Mouse (Mus musculus): ENCODE data around the gene Bsn. TPM values are rescaled to one million over a fixed set of nuclear protein-coding genes. Genes with fewer than 3 reads are reported as not detected.

The Bsn gene
- total RNA-seq, 2 experiments from 2014 or later, result 269 to 307 TPM

GRCm38 (mm10) chr9:108071801-108072200 is 118.4 kb downstream of the Bsn start:
- intact Hi-C loops (cut with DNase I), result no loop called here
- no peak for DNase-seq (ENCODE audit: low spot score in 2 of 2)

GRCm38 (mm10) chr9:108069529-108069928 is 120.7 kb downstream of the Bsn start:
- intact Hi-C loops (cut with DNase I), result loop anchor here (5.0 kb wide), 2 partner anchors 107 to 167 kb away; no protein-coding TSS in a partner anchor
- no peak for DNase-seq (ENCODE audit: low spot score in 2 of 2)

- intact Hi-C loops (cut with DNase I), result loop anchor here (5.0 kb wide), 2 partner anchors 107 to 167 kb away; no protein-coding TSS in a partner anchor
- no peak for DNase-seq (ENCODE audit: low spot score in 2 of 2)
These were observed 121.2 kb downstream of the Bsn start for GRCm38 (mm10) chr9:108069007-108069406.

GRCm38 (mm10) chr9:108067900-108068299 is 122.3 kb downstream of the Bsn start:
- peak; percentile 70 to 81 for DNase-seq (ENCODE audit: low spot score in 2 of 2)
- intact Hi-C loops (cut with DNase I), result loop anchor here (5.0 kb wide), 2 partner anchors 106 to 166 kb away; no protein-coding TSS in a partner anchor

- DNase-seq (ENCODE audit: low spot score in 2 of 2), result no peak
- intact Hi-C loops (cut with DNase I), result loop anchor here (5.0 kb wide), 2 partner anchors 105 to 165 kb away; no protein-coding TSS in a partner anchor
These were observed 123.0 kb downstream of the Bsn start for GRCm38 (mm10) chr9:108067199-108067598.

- intact Hi-C loops (cut with DNase I), result loop anchor here (5.0 kb wide), 2 partner anchors 103 to 163 kb away; no protein-coding TSS in a partner anchor
These were observed 124.6 kb downstream of the Bsn start for GRCm38 (mm10) chr9:108065491-108066011.

GRCm38 (mm10) chr9:108063361-108063760 is 126.8 kb downstream of the Bsn start:
- DNase-seq (ENCODE audit: low spot score in 2 of 2), result no peak
- intact Hi-C loops (cut with DNase I), result no loop called here

More at GRCm38 (mm10) chr9:108065491-108066011, 124.6 kb downstream of the Bsn start:
- DNase-seq (ENCODE audit: low spot score in 2 of 2), result peak; percentile 60 to 61

- intact Hi-C loops (cut with DNase I), result no loop called here
- no peak for DNase-seq (ENCODE audit: low spot score in 2 of 2)
These were observed 128.0 kb downstream of the Bsn start for GRCm38 (mm10) chr9:108062142-108062541.

- DNase-seq (ENCODE audit: low spot score in 2 of 2), result no peak
- intact Hi-C loops (cut with DNase I), result no loop called here
These were observed 131.9 kb downstream of the Bsn start for GRCm38 (mm10) chr9:108058291-108058690.

- no peak for DNase-seq (ENCODE audit: low spot score in 2 of 2)
- intact Hi-C loops (cut with DNase I), result no loop called here
These were observed 133.0 kb downstream of the Bsn start for GRCm38 (mm10) chr9:108057262-108057562.

- no peak for DNase-seq (ENCODE audit: low spot score in 2 of 2)
- intact Hi-C loops (cut with DNase I), result no loop called here
These were observed 133.6 kb downstream of the Bsn start for GRCm38 (mm10) chr9:108056361-108057261.

- intact Hi-C loops (cut with DNase I), result no loop called here
- no peak for DNase-seq (ENCODE audit: low spot score in 2 of 2)
These were observed 134.4 kb downstream of the Bsn start for GRCm38 (mm10) chr9:108055661-108056237.

GRCm38 (mm10) chr9:108055061-108055460 is 135.1 kb downstream of the Bsn start:
- intact Hi-C loops (cut with DNase I), result no loop called here
- no peak for DNase-seq (ENCODE audit: low spot score in 2 of 2)

GRCm38 (mm10) chr9:108054331-108055040 is 135.7 kb downstream of the Bsn start:
- intact Hi-C loops (cut with DNase I), result loop anchor here (5.0 kb wide), 1 partner anchor 92 kb away; no protein-coding TSS in a partner anchor
- DNase-seq (ENCODE audit: low spot score in 2 of 2), result no peak

- intact Hi-C loops (cut with DNase I), result loop anchor here (5.0 kb wide), 1 partner anchor 91 kb away; no protein-coding TSS in a partner anchor
- no peak for DNase-seq (ENCODE audit: low spot score in 2 of 2)
These were observed 136.4 kb downstream of the Bsn start for GRCm38 (mm10) chr9:108053665-108054225.

- intact Hi-C loops (cut with DNase I), result loop anchor here (5.0 kb wide), 1 partner anchor 91 kb away; no protein-coding TSS in a partner anchor
- peak; percentile 94 to 95 for DNase-seq (ENCODE audit: low spot score in 2 of 2)
These were observed 137.1 kb downstream of the Bsn start, which contains the start of gene Amigo3 for GRCm38 (mm10) chr9:108052885-108053664. Gene Amigo3 (plus strand): TSS chr9:108053159.

- DNase-seq (ENCODE audit: low spot score in 2 of 2), result no peak
- intact Hi-C loops (cut with DNase I), result loop anchor here (5.0 kb wide), 1 partner anchor 90 kb away; no protein-coding TSS in a partner anchor
These were observed 137.8 kb downstream of the Bsn start for GRCm38 (mm10) chr9:108052411-108052810.

- intact Hi-C loops (cut with DNase I), result loop anchor here (5.0 kb wide), 1 partner anchor 90 kb away; no protein-coding TSS in a partner anchor
These were observed 138.3 kb downstream of the Bsn start for GRCm38 (mm10) chr9:108051931-108052220.

More at GRCm38 (mm10) chr9:108051931-108052220, 138.3 kb downstream of the Bsn start:
- DNase-seq (ENCODE audit: low spot score in 2 of 2), result no peak

All from left cerebral cortex, postnatal 36 days (tissue).